Mouse (Mus musculus) midbrain, embryonic 12.5 days (tissue): ENCODE measurements at regions not wholly inside any gene's neighbourhood (a gene's known extent, or its start where the extent isn't known, plus 50 kb on each side); places are given as distances from the start of the nearest gene placed in this dataset.

Experiments used
- ATAC-seq: fragments of 200-750 bp; cut with Nextera tagmentation; 2 replicates; pipeline ENCODE4 v1.8.0; 2017; ENCODE audit warnings: low read depth, moderate TSS enrichment, moderate library complexity; ENCODE audit not compliant: low FRiP score
- H3K27ac ChIP-seq: fragments of 300-500 bp; sonication (generic); replicated peaks from 2 replicates; pipeline ENCODE4 v1.5.1; 2016; ENCODE audit warnings: mild to moderate bottlenecking
- H3K27me3 ChIP-seq: fragments of 300-500 bp; sonication (generic); 2 replicates; pipeline ENCODE4 v1.6.1; 2016; ENCODE audit warnings: mild to moderate bottlenecking
- H3K36me3 ChIP-seq: fragments of 300-500 bp; sonication (generic); 2 replicates; pipeline ENCODE4 v1.6.1; 2016
- H3K4me1 ChIP-seq: fragments of 300-500 bp; sonication (generic); 2 replicates; pipeline ENCODE4 v1.6.1; 2016
- H3K4me2 ChIP-seq: fragments of 300-500 bp; sonication (generic); replicated peaks from 2 replicates; pipeline ENCODE4 v1.6.1; 2016; ENCODE audit warnings: mild to moderate bottlenecking, moderate library complexity
- H3K4me3 ChIP-seq: fragments of 300-500 bp; sonication (generic); 2 replicates; pipeline ENCODE4 v1.5.1; 2016; ENCODE audit warnings: mild to moderate bottlenecking
- H3K9ac ChIP-seq: fragments of 300-500 bp; sonication (generic); replicated peaks from 2 replicates; pipeline ENCODE4 v1.6.1; 2016; ENCODE audit warnings: mild to moderate bottlenecking, moderate library complexity
- H3K9me3 ChIP-seq: fragments of 300-500 bp; sonication (generic); 2 replicates; pipeline ENCODE4 v1.6.1; 2016; ENCODE audit warnings: mild to moderate bottlenecking
- WGBS: fragments of 180-500 bp; shearing (Covaris S2); methylation state at CpG from one replicate; pipeline ENCODE4 v1.1.7; 2016; 5-methylcytosine and 5-hydroxymethylcytosine counted together

DNA sequence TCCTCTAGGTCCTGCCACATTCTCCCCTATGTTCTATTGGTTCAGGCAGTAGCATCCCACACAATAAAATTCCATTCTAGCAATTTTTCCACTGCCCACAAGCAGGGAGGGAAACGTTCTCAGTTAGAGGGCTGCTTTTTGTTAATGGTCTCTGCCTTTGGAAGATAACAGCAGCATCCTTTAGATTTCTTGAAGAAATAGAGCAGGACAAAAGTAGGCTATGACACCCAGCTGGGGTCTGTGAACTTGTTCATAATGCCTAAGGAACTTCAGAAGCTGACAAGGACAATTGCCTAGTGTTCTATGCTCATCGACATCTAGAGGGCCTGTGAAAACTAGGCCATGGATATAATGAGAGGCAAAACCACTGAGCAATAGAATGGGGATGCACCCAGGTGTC, 174.2 kb upstream of the Ercc4 start:
- Histone ChIP-seq H3K4me2 (no peak overlapping the region), H3K9me3 (no peaks in the 10 kb centered on the region), H3K27ac (no peak overlapping the region), H3K4me1 (no peaks in the 10 kb centered on the region), H3K4me3 (no peak overlapping the region), H3K9ac (no peak overlapping the region), H3K36me3 (no peaks in the 10 kb centered on the region), H3K27me3 (no peaks in the 10 kb centered on the region)
- no peak for ATAC-seq
- WGBS = 62% methylated on average over 2 of the region's 2 CpGs

DNA sequence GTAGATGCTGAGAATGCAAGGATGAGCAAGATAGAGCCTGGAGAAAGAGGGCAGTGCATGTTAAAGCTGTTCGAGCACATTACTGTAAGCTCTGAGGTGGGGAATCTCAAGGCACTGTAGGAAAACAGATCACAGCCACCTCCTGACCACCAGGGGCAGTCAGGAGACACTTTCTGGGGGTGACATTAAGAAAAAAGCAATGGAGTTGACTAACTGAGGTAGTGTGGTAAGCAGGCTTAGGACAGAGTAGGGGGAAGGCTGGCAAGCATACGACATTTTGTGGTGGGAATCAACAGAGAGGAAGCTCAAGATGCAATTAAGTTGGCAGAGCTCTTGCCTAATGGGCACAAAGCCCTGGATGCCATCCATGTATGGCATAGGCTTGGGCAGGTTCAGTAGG, 172.9 kb upstream of the Ercc4 start:
- Histone ChIP-seq H3K4me3 (no peak overlapping the region), H3K36me3 (no peaks in the 10 kb centered on the region), H3K9me3 (no peaks in the 10 kb centered on the region), H3K4me2 (no peak overlapping the region), H3K27me3 (no peaks in the 10 kb centered on the region), H3K9ac (no peak overlapping the region), H3K27ac (no peak overlapping the region), H3K4me1 (no peaks in the 10 kb centered on the region)
- no peak for ATAC-seq
- WGBS = 88% methylated on average over 2 of the region's 2 CpGs

DNA sequence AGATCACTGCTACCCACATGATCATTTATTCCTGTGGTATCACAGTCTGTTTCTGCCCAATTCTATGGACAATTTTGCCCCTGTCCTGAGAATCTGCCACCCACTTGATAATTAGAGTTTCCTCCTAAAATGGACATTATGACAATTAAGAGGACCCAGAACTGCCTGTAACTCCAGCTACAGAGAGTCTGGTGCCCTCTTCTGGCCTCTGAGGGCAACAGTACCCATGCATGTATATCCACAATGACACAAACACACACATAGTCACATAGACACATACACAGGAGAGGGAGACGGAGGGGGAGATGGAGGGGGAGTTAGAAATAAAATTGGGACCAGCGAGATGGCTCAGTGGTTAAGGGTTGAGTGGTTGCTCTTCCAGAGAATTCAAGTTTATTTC, 170.9 kb upstream of the Ercc4 start:
- Histone ChIP-seq H3K9ac (no peak overlapping the region), H3K9me3 (no peaks in the 10 kb centered on the region), H3K4me2 (no peak overlapping the region), H3K27ac (no peak overlapping the region), H3K27me3 (no peaks in the 10 kb centered on the region), H3K36me3 (no peaks in the 10 kb centered on the region), H3K4me3 (no peak overlapping the region), H3K4me1 (no peaks in the 10 kb centered on the region)
- ATAC-seq = no peak
- 91% methylated on average over 2 of the region's 2 CpGs for WGBS

DNA sequence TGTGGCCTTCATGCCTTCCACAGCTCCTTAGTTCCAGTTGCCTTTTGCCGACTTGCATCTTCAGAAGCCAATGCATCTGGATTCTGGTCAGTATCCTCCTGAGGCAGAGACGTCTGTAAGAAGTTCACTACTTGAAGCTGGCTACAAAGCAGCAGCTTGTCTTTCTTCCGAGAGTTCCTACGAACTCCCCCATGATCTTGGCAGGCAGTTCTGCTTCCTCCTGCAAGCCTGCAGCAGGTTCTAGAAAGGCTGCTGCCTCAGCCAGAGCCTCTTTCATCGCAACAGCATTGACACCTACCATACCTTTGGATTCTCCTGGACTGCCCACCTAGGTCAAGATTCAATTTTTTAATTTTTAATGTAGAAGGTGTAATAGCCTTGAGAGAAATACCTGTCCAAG, 158.3 kb upstream of the Ercc4 start:
- no peak for ATAC-seq
- Histone ChIP-seq H3K27ac (no peak overlapping the region), H3K36me3 (no peaks in the 10 kb centered on the region), H3K4me3 (no peak overlapping the region), H3K4me1 (no peaks in the 10 kb centered on the region), H3K4me2 (no peak overlapping the region), H3K27me3 (no peaks in the 10 kb centered on the region), H3K9ac (no peak overlapping the region), H3K9me3 (no peaks in the 10 kb centered on the region)
- WGBS = 90% methylated on average over 5 of the region's 5 CpGs

DNA sequence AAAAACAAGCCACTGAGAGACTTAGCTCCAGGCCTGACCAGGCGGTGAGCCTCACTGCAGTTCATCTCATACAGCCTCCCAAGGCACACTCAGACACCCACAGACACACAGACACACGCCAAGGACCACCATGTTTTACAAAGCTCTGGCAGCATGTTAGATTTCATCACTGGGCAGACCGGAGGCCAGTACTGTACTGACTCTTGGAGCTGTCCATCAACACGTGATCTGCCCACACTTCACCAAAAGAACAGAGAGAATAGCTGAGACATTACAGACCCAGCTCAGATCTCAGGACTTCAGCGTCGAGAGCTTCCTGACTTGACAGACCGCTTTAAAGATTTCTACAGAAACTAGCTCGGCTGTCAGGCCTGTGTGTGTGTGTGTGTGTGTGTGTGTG, 155.5 kb upstream of the Ercc4 start:
- Histone ChIP-seq H3K27me3 (no peaks in the 10 kb centered on the region), H3K9ac (no peak overlapping the region), H3K4me3 (no peak overlapping the region), H3K4me2 (no peak overlapping the region), H3K36me3 (no peaks in the 10 kb centered on the region), H3K4me1 (no peaks in the 10 kb centered on the region), H3K9me3 (no peaks in the 10 kb centered on the region), H3K27ac (no peak overlapping the region)
- ATAC-seq = no peak
- WGBS = 83% methylated on average over 8 of the region's 8 CpGs

DNA sequence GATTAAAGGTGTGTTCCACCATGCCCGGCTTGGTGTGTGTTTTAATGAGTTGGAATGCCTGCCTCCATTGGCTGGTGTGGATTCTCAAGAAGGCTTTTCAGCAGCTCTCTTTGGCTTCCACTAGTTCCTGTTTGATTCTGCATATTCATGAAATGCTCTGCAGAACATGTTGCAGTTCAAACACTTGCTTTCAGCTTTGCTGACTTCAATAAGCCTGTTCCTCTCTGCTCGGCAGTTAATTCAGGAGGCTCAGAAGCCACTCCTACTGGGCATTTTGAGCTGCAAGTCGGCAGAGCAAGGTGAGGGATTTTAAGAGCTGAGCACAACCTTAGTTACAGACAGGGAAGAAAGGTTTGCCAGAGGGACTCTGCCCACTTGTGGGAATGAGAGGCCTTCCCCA, 153.1 kb upstream of the Ercc4 start:
- Histone ChIP-seq H3K4me2 (no peak overlapping the region), H3K36me3 (no peaks in the 10 kb centered on the region), H3K9me3 (no peaks in the 10 kb centered on the region), H3K9ac (no peak overlapping the region), H3K27ac (no peak overlapping the region), H3K27me3 (no peaks in the 10 kb centered on the region), H3K4me1 (no peaks in the 10 kb centered on the region), H3K4me3 (no peak overlapping the region)
- WGBS = 66% methylated on average over 3 of the region's 3 CpGs
- ATAC-seq = no peak

DNA sequence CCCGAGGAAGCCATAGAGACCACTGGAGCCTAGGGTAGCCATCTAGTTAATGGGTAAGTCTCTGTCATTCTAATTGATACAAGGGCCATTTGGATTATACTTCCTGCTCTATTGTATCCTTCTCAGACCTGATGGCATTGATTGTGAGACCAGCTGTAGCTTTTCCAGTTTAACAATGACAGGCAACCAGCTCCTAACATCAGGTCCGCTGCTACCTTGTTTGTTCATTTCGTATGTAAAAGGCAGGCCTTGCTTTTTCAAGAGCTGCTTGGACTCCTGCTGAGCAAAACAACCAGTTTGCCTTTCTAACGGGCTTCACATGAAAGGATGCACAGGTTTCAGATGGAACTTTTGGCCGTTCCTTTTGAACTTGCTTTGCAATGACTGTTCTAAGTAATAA, 148.6 kb upstream of the Ercc4 start:
- H3K9me3 ChIP-seq = no peaks in the 10 kb centered on the region
- no peak overlapping the region for H3K4me3 ChIP-seq
- H3K27me3 ChIP-seq = no peaks in the 10 kb centered on the region
- no peak overlapping the region for H3K4me2 ChIP-seq
- ATAC-seq = no peak
- H3K36me3 ChIP-seq = no peaks in the 10 kb centered on the region
- WGBS = 53% methylated on average over 5 of the region's 5 CpGs
- no peak overlapping the region for H3K27ac ChIP-seq
- no peak overlapping the region for H3K9ac ChIP-seq
- no peaks in the 10 kb centered on the region for H3K4me1 ChIP-seq

DNA sequence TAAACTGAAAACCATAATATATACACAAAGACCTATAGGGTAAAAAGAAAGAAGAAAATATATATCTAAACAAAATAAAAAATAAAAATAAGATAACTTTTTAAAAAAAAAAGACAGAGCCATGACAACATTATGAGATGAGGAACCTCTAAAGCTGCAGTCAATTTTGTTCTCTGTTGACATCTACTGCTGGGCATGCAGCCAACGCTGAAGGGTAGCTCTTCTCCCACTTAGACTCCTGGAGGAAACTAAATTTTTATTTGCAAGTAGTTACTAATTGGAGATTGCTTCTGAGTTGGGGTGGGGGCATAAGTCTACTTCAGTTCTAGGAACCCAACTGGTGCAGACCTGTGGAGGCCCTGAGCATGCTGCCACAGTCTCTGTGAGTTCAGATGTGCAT, 126.8 kb upstream of the Ercc4 start:
- H3K4me3 ChIP-seq = no peak overlapping the region
- ATAC-seq = no peak

DNA sequence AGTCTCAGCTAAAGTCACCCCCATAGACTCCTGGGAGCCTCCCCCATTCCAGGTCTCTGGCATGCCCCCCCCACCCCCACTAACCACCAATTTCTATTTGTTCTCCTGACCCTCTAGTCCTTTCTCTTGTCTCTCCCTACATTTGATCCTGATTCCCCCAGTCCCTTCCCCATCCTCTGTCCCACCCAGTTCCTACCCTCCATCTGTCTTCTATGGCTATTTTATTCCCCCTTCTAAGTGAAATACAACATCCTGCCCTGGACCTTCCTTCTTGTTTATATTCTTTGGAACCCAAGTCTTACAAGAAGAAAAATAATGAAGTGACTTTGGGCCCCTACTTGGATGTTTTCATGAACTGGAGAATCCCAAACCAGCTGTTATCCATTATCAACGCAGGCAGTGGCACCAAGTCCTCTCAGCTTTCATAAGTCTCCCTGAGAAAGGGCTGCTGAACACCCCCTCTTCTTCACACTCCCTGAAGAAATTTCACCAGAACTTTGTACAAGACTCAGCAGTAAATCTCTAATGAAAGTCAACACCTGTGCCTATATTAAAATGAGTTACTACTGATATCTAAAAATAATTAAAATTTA, 108.1 kb upstream of the Ercc4 start:
- H3K4me2 ChIP-seq = no peak overlapping the region
- no peaks in the 10 kb centered on the region for H3K4me1 ChIP-seq
- WGBS = 70% methylated on average over 1 of the region's 1 CpGs
- H3K27me3 ChIP-seq = no peaks in the 10 kb centered on the region
- no peaks in the 10 kb centered on the region for H3K36me3 ChIP-seq
- H3K27ac ChIP-seq = no peak overlapping the region
- no peak overlapping the region for H3K9ac ChIP-seq
- H3K4me3 ChIP-seq = no peak overlapping the region
- H3K9me3 ChIP-seq = no peaks in the 10 kb centered on the region
- ATAC-seq = no peak

More for the DNA sequence above, 126.8 kb upstream of the Ercc4 start:
- no peak overlapping the region for H3K9ac ChIP-seq
- H3K4me2 ChIP-seq = no peak overlapping the region
- H3K36me3 ChIP-seq = no peaks in the 10 kb centered on the region
- no peaks in the 10 kb centered on the region for H3K27me3 ChIP-seq
- no peaks in the 10 kb centered on the region for H3K4me1 ChIP-seq
- 97% methylated on average over 1 of the region's 1 CpGs for WGBS
- H3K9me3 ChIP-seq = no peaks in the 10 kb centered on the region
- no peak overlapping the region for H3K27ac ChIP-seq

DNA sequence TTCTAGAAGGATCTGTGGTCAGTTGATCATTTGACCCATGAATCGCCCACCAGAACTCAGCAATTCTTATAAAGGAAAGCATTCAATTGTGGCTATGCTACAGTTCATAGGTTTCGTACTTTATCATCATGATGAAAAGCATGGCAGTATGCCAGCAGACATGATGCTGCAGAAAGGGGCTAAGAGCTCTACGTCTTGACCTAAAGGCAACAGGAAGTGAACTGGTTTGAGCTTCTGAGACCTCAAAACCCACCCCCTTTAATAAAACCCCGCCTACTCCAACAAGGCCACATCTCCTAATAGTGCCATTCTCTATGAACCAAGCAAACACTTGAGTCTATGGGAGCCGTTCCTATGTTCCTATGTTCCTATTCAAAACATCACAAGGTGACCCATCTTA, 96.6 kb upstream of the Ercc4 start:
- no peak for ATAC-seq
- Histone ChIP-seq H3K27me3 (no peaks in the 10 kb centered on the region), H3K9me3 (no peaks in the 10 kb centered on the region), H3K36me3 (no peaks in the 10 kb centered on the region), H3K4me2 (no peak overlapping the region), H3K9ac (no peak overlapping the region), H3K27ac (no peak overlapping the region), H3K4me1 (0 out of 2 replicates have a peak, but pooled peaks cover 3% of the 10 kb centered on the region), H3K4me3 (no peak overlapping the region)
- 90% methylated on average over 5 of the region's 5 CpGs for WGBS

DNA sequence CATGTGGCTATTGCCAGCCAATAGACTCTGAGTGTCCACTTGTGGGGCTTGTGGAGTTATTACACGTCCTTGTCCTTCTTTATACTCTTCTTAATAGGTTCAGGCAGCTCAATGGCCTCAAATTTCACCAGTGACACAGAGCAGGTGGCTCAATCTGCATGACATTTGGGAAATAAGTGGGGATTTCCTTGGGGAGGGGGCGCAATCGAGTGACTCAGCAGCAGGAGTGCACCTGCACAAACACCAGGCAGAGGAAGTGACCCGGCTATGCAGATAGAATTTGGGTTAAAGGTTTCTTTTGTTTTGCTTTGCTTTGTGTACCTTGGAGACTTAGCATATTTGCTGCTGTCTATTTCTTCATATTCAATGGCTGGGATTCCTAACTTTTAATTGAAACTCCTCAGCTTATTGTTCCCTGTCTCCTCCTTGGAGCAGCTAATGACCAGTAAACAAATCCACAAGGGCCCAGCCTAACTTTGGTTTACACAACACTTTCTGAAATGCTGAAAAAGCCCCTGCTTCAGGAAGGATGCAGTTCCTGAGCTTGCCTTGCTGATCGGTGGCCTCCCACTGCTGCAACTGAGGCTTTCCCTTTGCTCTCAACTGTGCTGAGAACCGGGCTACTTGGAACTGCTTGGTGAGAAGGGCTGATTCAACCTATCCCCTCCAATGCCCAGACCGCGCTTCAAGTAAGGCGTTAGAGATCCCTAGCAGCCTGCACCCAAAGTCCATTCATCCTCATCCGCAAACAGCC, 95.4 kb upstream of the Ercc4 start:
- Histone ChIP-seq H3K36me3 (no peaks in the 10 kb centered on the region), H3K9me3 (no peaks in the 10 kb centered on the region), H3K4me2 (no peak overlapping the region), H3K27me3 (no peaks in the 10 kb centered on the region), H3K4me1 (0 out of 2 replicates have a peak, but pooled peaks cover 3% of the 10 kb centered on the region), H3K27ac (no peak overlapping the region), H3K4me3 (no peak overlapping the region), H3K9ac (no peak overlapping the region)
- 54% methylated on average over 10 of the region's 10 CpGs for WGBS
- ATAC-seq = no peak

DNA sequence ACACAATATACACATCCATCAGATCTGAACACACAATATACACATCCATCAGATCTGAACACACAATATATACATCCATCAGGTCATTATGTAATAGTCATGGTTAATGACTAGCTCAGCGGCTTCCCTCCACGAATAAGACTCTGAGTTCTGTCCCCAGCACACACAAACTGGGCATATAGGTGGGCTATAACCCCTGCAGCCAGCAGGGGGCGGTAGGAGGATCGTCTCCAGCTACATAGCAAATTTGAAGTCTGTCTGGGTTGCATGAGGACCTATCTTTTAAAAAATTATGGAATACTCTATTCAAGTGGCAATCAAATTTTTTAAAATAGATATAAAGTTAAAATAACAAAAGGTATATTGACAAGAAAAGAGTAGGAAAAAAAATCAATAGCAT, 86.6 kb upstream of the Ercc4 start:
- Histone ChIP-seq H3K4me2 (no peak overlapping the region), H3K27ac (no peak overlapping the region), H3K27me3 (no peaks in the 10 kb centered on the region), H3K4me1 (no peaks in the 10 kb centered on the region), H3K4me3 (no peak overlapping the region), H3K36me3 (no peaks in the 10 kb centered on the region), H3K9me3 (no peaks in the 10 kb centered on the region), H3K9ac (no peak overlapping the region)
- ATAC-seq = no peak
- WGBS = 57% methylated on average over 4 of the region's 4 CpGs

DNA sequence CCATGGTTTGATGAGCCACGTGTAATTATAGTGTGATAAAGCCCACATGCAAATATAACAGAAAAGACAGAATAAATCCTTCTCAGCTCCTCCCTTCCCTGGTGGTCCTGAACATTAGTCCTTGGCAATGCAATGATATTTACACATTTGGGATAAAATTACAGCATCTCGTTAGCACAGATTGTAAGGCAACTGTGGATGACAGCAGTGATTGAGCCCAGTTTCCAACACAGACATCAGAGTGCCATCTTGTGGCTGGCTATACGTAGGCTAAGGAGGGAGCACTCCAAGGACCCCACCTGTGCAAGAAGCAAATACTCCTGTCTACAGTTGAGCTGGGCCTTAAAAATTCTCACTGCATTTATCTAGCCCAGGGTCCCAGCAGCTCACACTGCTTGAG, 84.1 kb upstream of the Ercc4 start:
- Histone ChIP-seq H3K4me3 (no peak overlapping the region), H3K36me3 (no peaks in the 10 kb centered on the region), H3K4me1 (no peaks in the 10 kb centered on the region), H3K27me3 (no peaks in the 10 kb centered on the region), H3K9ac (no peak overlapping the region), H3K4me2 (no peak overlapping the region), H3K27ac (no peak overlapping the region), H3K9me3 (no peaks in the 10 kb centered on the region)
- WGBS = 46% methylated on average over 3 of the region's 3 CpGs
- ATAC-seq = no peak
